Mouse (Mus musculus) embryonic facial prominence, embryonic 11.5 days (tissue): ENCODE data around the gene Rps6kb1. TPM values are rescaled to one million over a fixed set of nuclear protein-coding genes. Genes with fewer than 3 reads are reported as not detected.

Experiments
- ATAC-seq: fragments of 200-750 bp; cut with Nextera tagmentation; replicated peaks from 2 replicates; pipeline ENCODE4 v1.8.0; 2017; ENCODE audit warnings: low read depth; ENCODE audit not compliant: insufficient number of reproducible peaks, low FRiP score, low TSS enrichment
- DNase-seq: peaks from one replicate; pipeline ENCODE4 v3.0.0-alpha.2; 2015; ENCODE audit warnings: low spot score
- H3K27ac ChIP-seq: fragments of 300-500 bp; sonication (generic); replicated peaks from 2 replicates; pipeline ENCODE4 v1.5.1; 2014; ENCODE audit warnings: mild to moderate bottlenecking, low read depth, low read length, control low read depth
- H3K27me3 ChIP-seq: fragments of 300-500 bp; sonication (generic); 2 replicates; pipeline ENCODE4 v1.6.1; 2014; ENCODE audit warnings: mild to moderate bottlenecking, low read length, moderate library complexity, mixed read lengths; ENCODE audit not compliant: control insufficient read depth, insufficient read depth
- H3K36me3 ChIP-seq: fragments of 300-500 bp; sonication (generic); replicated peaks from 2 replicates; pipeline ENCODE4 v1.6.1; 2014; ENCODE audit warnings: low read depth, mild to moderate bottlenecking, low read length, moderate library complexity, mixed read lengths; ENCODE audit not compliant: control insufficient read depth, insufficient read depth
- H3K4me1 ChIP-seq: fragments of 300-500 bp; sonication (generic); 2 replicates; pipeline ENCODE4 v1.6.1; 2014; ENCODE audit warnings: low read length, mixed read lengths; ENCODE audit not compliant: control insufficient read depth, insufficient read depth
- H3K4me2 ChIP-seq: fragments of 300-500 bp; sonication (generic); 2 replicates; pipeline ENCODE4 v1.6.1; 2014; ENCODE audit warnings: low read depth, mild to moderate bottlenecking, control low read depth, low read length, moderate library complexity
- H3K4me3 ChIP-seq: fragments of 300-500 bp; sonication (generic); 2 replicates; pipeline ENCODE4 v1.5.1; 2014; ENCODE audit warnings: low read depth, low read length, control low read depth
- H3K9ac ChIP-seq: fragments of 300-500 bp; sonication (generic); replicated peaks from 2 replicates; pipeline ENCODE4 v1.6.1; 2014; ENCODE audit warnings: mild to moderate bottlenecking, control low read depth, low read length
- H3K9me3 ChIP-seq: fragments of 300-500 bp; sonication (generic); replicated peaks from 2 replicates; pipeline ENCODE4 v1.6.1; 2016; ENCODE audit warnings: mild to moderate bottlenecking, low read length, inconsistent platforms, mixed read lengths; ENCODE audit not compliant: control insufficient read depth
- WGBS: fragments of 180-500 bp; shearing (Covaris S2); extraction: QIAGEN DNeasy Blood & Tissue Kit; methylation state at CpG from one replicate; pipeline ENCODE4 v1.1.7; 2014; 5-methylcytosine and 5-hydroxymethylcytosine counted together
- polyA plus RNA-seq: library from polyadenylated mRNA; unstranded; fragments of >200 nt; fragmentation: Nextera tagmentation; extraction: Ambion mirVana; gene quantifications from 2 replicates; pipeline ENCODE4 v1.2.1, GENCODE M21; 2014

Rps6kb1 gene
- polyA plus RNA-seq, 1 experiment from 2014 or later, result 69.7 TPM

GRCm38 (mm10) chr11:86500795-86501194 is 43.8 kb downstream of the Rps6kb1 start:
- H3K36me3 ChIP-seq, result peaks cover 4% of the 10 kb centered on the region
- ATAC-seq, result no peak

GRCm38 (mm10) chr11:86497908-86498307 is 46.7 kb downstream of the Rps6kb1 start:
- WGBS, result 75% methylated on average over 3 of the region's 3 CpGs
- Histone ChIP-seq H3K4me3 (no peak overlapping the region), H3K4me1 (no peaks in the 10 kb centered on the region), H3K4me2 (no peak overlapping the region), H3K27me3 (no peaks in the 10 kb centered on the region), H3K36me3 (no peaks in the 10 kb centered on the region), H3K9me3 (no peaks in the 10 kb centered on the region), H3K27ac (no peak overlapping the region), H3K9ac (no peak overlapping the region)
- DNase-seq (no peak), ATAC-seq (no peak)

More at GRCm38 (mm10) chr11:86500795-86501194, 43.8 kb downstream of the Rps6kb1 start:
- WGBS, result 85% methylated on average over 1 of the region's 1 CpGs
- H3K4me2 ChIP-seq, result no peak overlapping the region
- H3K9ac ChIP-seq, result no peak overlapping the region
- H3K4me3 ChIP-seq, result no peak overlapping the region
- no peaks in the 10 kb centered on the region for H3K4me1 ChIP-seq
- no peaks in the 10 kb centered on the region for H3K9me3 ChIP-seq
- H3K27me3 ChIP-seq, result no peaks in the 10 kb centered on the region
- no peak overlapping the region for H3K27ac ChIP-seq
- DNase-seq, result no peak

- Histone ChIP-seq H3K4me1 (no peaks in the 10 kb centered on the region), H3K36me3 (no peaks in the 10 kb centered on the region), H3K4me2 (no peak overlapping the region), H3K27me3 (no peaks in the 10 kb centered on the region), H3K9ac (no peak overlapping the region), H3K27ac (no peak overlapping the region), H3K4me3 (no peak overlapping the region), H3K9me3 (no peaks in the 10 kb centered on the region)
- no peak for DNase-seq
- no peak for ATAC-seq
- 91% methylated on average over 1 of the region's 1 CpGs for WGBS
Observed at GRCm38 (mm10) chr11:86497356-86497755, 47.2 kb downstream of the Rps6kb1 start.

- Histone ChIP-seq H3K36me3 (no peaks in the 10 kb centered on the region), H3K4me1 (no peaks in the 10 kb centered on the region), H3K9ac (no peak overlapping the region), H3K27me3 (no peaks in the 10 kb centered on the region), H3K27ac (no peak overlapping the region), H3K4me3 (no peak overlapping the region), H3K4me2 (no peak overlapping the region), H3K9me3 (no peaks in the 10 kb centered on the region)
- DNase-seq (no peak), ATAC-seq (no peak)
- 97% methylated on average over 1 of the region's 1 CpGs for WGBS
Observed at GRCm38 (mm10) chr11:86490782-86491181, 53.8 kb downstream of the Rps6kb1 start.

GRCm38 (mm10) chr11:86484910-86485510 is 59.6 kb downstream of the Rps6kb1 start:
- Histone ChIP-seq H3K4me1 (no peaks in the 10 kb centered on the region), H3K9me3 (no peaks in the 10 kb centered on the region), H3K4me2 (peak overlapping the region; percentile 52), H3K27ac (0 out of 2 replicates have a peak overlapping the region, but pooled peaks have one; percentile 1), H3K36me3 (no peaks in the 10 kb centered on the region), H3K27me3 (no peaks in the 10 kb centered on the region), H3K9ac (peak overlapping the region; percentile 59), H3K4me3 (peak overlapping the region; percentile 42)
- ATAC-seq (peak; percentile 37; the same call in 1 of the 2 replicates), DNase-seq (peak; percentile 56)
- 0% methylated on average over 25 of the region's 25 CpGs for WGBS

- no peaks in the 10 kb centered on the region for H3K9me3 ChIP-seq
- peak; percentile 96 for ATAC-seq
- under 1% methylated on average over 68 of the region's 68 CpGs for WGBS
- H3K4me1 ChIP-seq, result no peaks in the 10 kb centered on the region
- peak within 1 kb of the TSS; percentile 59 for H3K9ac ChIP-seq
- H3K4me3 ChIP-seq, result peak within 1 kb of the TSS; percentile 42
- H3K36me3 ChIP-seq, result no peaks in the 10 kb centered on the region
- no peaks in the 10 kb centered on the region for H3K27me3 ChIP-seq
- H3K27ac ChIP-seq, result 0 out of 2 replicates have a peak within 1 kb of the TSS, but pooled peaks have one; percentile 1
- peak within 1 kb of the TSS; percentile 66 for H3K4me2 ChIP-seq
- peak; percentile 99 for DNase-seq
Observed at GRCm38 (mm10) chr11:86484101-86484868, 60.3 kb downstream of the Rps6kb1 start, which contains the start of gene Rnft1. Gene Rnft1 (plus strand): TSS chr11:86484657.

- no peak overlapping the region for H3K27ac ChIP-seq
- DNase-seq (no peak), ATAC-seq (no peak)
- no peaks in the 10 kb centered on the region for H3K27me3 ChIP-seq
- no peak overlapping the region for H3K4me3 ChIP-seq
- H3K4me1 ChIP-seq, result 0 out of 2 replicates have a peak, but pooled peaks cover 2% of the 10 kb centered on the region
- H3K36me3 ChIP-seq, result no peaks in the 10 kb centered on the region
- no peak overlapping the region for H3K9ac ChIP-seq
- 76% methylated on average over 3 of the region's 3 CpGs for WGBS
- no peak overlapping the region for H3K4me2 ChIP-seq
- H3K9me3 ChIP-seq, result no peaks in the 10 kb centered on the region
Observed at GRCm38 (mm10) chr11:86473576-86473975, 71.0 kb downstream of the Rps6kb1 start.

- no peak overlapping the region for H3K9ac ChIP-seq
- peak; percentile 64 for DNase-seq
- H3K27ac ChIP-seq, result 0 out of 2 replicates have a peak overlapping the region, but pooled peaks have one; percentile 17
Observed at GRCm38 (mm10) chr11:86472771-86473171, 71.8 kb downstream of the Rps6kb1 start.

More at GRCm38 (mm10) chr11:86472771-86473171, 71.8 kb downstream of the Rps6kb1 start:
- Histone ChIP-seq H3K4me1 (0 out of 2 replicates have a peak, but pooled peaks cover 2% of the 10 kb centered on the region), H3K4me3 (no peak overlapping the region), H3K4me2 (no peak overlapping the region), H3K9me3 (no peaks in the 10 kb centered on the region), H3K36me3 (no peaks in the 10 kb centered on the region), H3K27me3 (no peaks in the 10 kb centered on the region)
- no peak for ATAC-seq
- WGBS, result 28% methylated on average over 7 of the region's 7 CpGs
